Comparison of ENCODE assay signal across 9 mouse cellular contexts in the genomic region with DNA sequence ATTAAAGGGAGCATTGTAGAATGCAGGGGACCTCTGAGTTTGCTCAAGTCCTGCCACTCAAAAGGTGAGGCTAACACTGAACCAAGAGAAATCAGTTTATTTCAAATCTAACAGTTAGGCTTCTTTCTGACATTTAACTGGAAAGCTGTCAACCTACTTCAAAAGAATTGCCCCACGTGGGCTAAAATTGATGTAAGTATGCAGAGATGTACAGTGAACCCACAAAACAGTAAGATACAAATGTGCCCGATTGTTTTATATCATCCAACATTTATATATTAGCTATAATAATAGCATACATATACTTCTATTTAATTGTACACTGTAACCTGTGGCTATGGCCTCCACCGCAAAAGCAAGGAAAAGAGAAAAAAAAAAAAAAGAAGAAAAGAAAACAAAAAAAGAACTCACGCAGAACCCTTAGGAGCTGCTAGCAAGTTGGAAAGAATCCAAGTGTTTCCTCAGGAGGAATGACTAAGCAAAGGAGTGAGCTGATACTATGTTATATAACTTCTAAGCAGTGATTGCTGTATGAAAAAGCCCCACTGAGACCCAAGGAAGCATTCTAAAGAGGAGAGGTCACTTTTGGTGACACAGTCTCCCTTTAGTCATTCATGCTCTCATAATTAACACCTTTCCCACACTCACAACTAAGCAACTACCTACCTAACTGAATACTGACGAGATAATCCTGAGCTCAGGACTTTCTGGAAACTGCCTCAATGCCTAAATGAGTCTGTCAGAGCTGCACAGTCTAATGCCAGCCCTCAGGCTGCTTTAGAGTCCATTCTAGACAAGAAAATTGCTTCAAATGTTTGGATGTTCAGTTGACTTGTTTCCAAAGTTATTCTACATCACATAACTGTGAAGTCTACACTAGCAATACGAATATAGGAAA.
A peak's percentile ranks its signal among the peaks of the same experiment; 100 is the strongest.
DNase-seq lines count a peak whose midpoint lies in the region; ATAC-seq and TF ChIP-seq lines count a peak whose summit lies in the region.
"Had no signal": no experiment of that assay in that cellular context is flagged by ENCODE, and none has a peak within 500 bp of the region (broad histone marks: within the 10 kb centered on the region; RNA-seq: fewer than 3 reads in every experiment).

No protein-coding gene starts in this region.

- H3K4me1 ChIP-seq in limb, embryonic 14.5 days (ENCODE audit: control insufficient read depth, insufficient read depth, low read length), result peaks cover 7% of the 10 kb centered on the region
- no peaks in the 10 kb centered on the region for H3K4me1 ChIP-seq in limb, embryonic 10.5 days

- no peaks in the 10 kb centered on the region for H3K9me3 ChIP-seq in limb, embryonic 14.5 days (ENCODE audit: control insufficient read depth, low read length)
- no peaks in the 10 kb centered on the region for H3K9me3 ChIP-seq in limb, embryonic 10.5 days (replicated peaks)
- H3K9me3 ChIP-seq: midbrain, embryonic 13.5 days had no signal

- no peaks in the 10 kb centered on the region for H3K36me3 ChIP-seq in limb, embryonic 14.5 days (ENCODE audit: control insufficient read depth, insufficient read depth, low read length)
- no peaks in the 10 kb centered on the region for H3K36me3 ChIP-seq in limb, embryonic 10.5 days
- H3K36me3 ChIP-seq: midbrain, embryonic 13.5 days had no signal

- no peak overlapping the region for H3K27ac ChIP-seq in limb, embryonic 14.5 days (replicated peaks; ENCODE audit: low read depth, low read length)
- no peak overlapping the region for H3K27ac ChIP-seq in limb, embryonic 10.5 days
- H3K27ac ChIP-seq: midbrain, embryonic 13.5 days had no signal

- ATAC-seq in frontal cortex, adult (ENCODE audit: low TSS enrichment), result peak; percentile 86
- no peak for ATAC-seq in limb, embryonic 14.5 days (ENCODE audit: low FRiP score, low read depth)
- ATAC-seq: midbrain, embryonic 13.5 days had no signal

- DNase-seq in frontal cortex, postnatal 10 days (ENCODE audit: low spot score in 2 of 2), result no peak
- peak; percentile 57 for DNase-seq in limb, embryonic 14.5 days (ENCODE audit: low spot score)
- no peak for DNase-seq in limb, embryonic 10.5 days (ENCODE audit: low spot score)
- peak; percentile 76 for DNase-seq in brain, embryonic 14.5 days (ENCODE audit: low read depth)
- DNase-seq in lung, postnatal 36 days, result peak; percentile 67
- no peak for DNase-seq in thymus, postnatal 4 days
- no peak for DNase-seq in urinary bladder, postnatal 4 days (ENCODE audit: low spot score in 2 of 2)

- TF ChIP-seq CTCF in brain, embryonic 14.5 days (IDR thresholded peaks at IDR 0.05; ENCODE audit: borderline replicate concordance, extremely low read depth, insufficient read depth, insufficient read length), result no peak

- TF ChIP-seq POLR2A in limb, embryonic 14.5 days (IDR thresholded peaks at IDR 0.05; ENCODE audit: borderline replicate concordance, extremely low read depth, insufficient read depth, insufficient read length), result no peak
- TF ChIP-seq POLR2A in brain, embryonic 14.5 days (IDR thresholded peaks at IDR 0.05; ENCODE audit: borderline replicate concordance, extremely low read depth, insufficient read depth, insufficient read length, poor library complexity, severe bottlenecking), result no peak

- no peak overlapping the region for H3K4me2 ChIP-seq in limb, embryonic 14.5 days (replicated peaks; ENCODE audit: low read depth, low read length, severe bottlenecking)
- H3K4me2 ChIP-seq: midbrain, embryonic 13.5 days had no signal

- H3K9ac ChIP-seq in limb, embryonic 14.5 days (ENCODE audit: low read depth, low read length, severe bottlenecking), result no peak overlapping the region
- H3K9ac ChIP-seq: midbrain, embryonic 13.5 days had no signal

- no peak overlapping the region for H3K4me3 ChIP-seq in limb, embryonic 14.5 days (replicated peaks; ENCODE audit: low read length)
- no peak overlapping the region for H3K4me3 ChIP-seq in limb, embryonic 10.5 days
- H3K4me3 ChIP-seq: midbrain, embryonic 13.5 days had no signal

- H3K27me3 ChIP-seq in limb, embryonic 14.5 days (ENCODE audit: control insufficient read depth, insufficient read depth, low read length), result no peaks in the 10 kb centered on the region
- no peaks in the 10 kb centered on the region for H3K27me3 ChIP-seq in limb, embryonic 10.5 days (ENCODE audit: low read depth, poor library complexity, severe bottlenecking)
- H3K27me3 ChIP-seq: midbrain, embryonic 13.5 days had no signal

- 50% methylated on average over 6 of the region's 6 CpGs for WGBS in limb, embryonic 14.5 days
- 86% methylated on average over 6 of the region's 6 CpGs for WGBS in limb, embryonic 10.5 days

Comparison
In these comparisons a context has a peak if more than half of its experiments do, and no peak if none do; other contexts are left out.
1. DNase-seq: peak in limb, embryonic 14.5 days (single experiment), brain, embryonic 14.5 days (single experiment) and lung, postnatal 36 days (single experiment); none in frontal cortex, postnatal 10 days (0 of 2), limb, embryonic 10.5 days (single experiment), thymus, postnatal 4 days (single experiment) and urinary bladder, postnatal 4 days (0 of 2).